Mouse (Mus musculus) hindbrain, embryonic 16.5 days (tissue): ENCODE results near the gene Atic. TPM values are rescaled to one million over a fixed set of nuclear protein-coding genes. Genes with fewer than 3 reads are reported as not detected.

Experiments used
- ATAC-seq: fragments of 200-750 bp; cut with Nextera tagmentation; 2 replicates; pipeline ENCODE4 v1.8.0; 2017; ENCODE audit warnings: moderate TSS enrichment, moderate library complexity
- H3K27ac ChIP-seq: fragments of 300-500 bp; sonication (generic); 2 replicates; pipeline ENCODE4 v1.5.1; 2014; ENCODE audit warnings: low read depth, mild to moderate bottlenecking, control low read depth, low read length, moderate library complexity
- H3K27me3 ChIP-seq: fragments of 300-500 bp; sonication (generic); replicated peaks from 2 replicates; pipeline ENCODE4 v1.6.1; 2014; ENCODE audit warnings: low read length; ENCODE audit not compliant: control insufficient read depth, insufficient read depth
- H3K36me3 ChIP-seq: fragments of 300-500 bp; sonication (generic); 2 replicates; pipeline ENCODE4 v1.6.1; 2014; ENCODE audit warnings: mild to moderate bottlenecking, low read length, moderate library complexity, mixed read lengths; ENCODE audit not compliant: control insufficient read depth, insufficient read depth
- H3K4me1 ChIP-seq: fragments of 300-500 bp; sonication (generic); 2 replicates; pipeline ENCODE4 v1.6.1; 2014; ENCODE audit warnings: low read depth, low read length; ENCODE audit not compliant: control insufficient read depth, insufficient read depth
- H3K4me2 ChIP-seq: fragments of 300-500 bp; sonication (generic); 2 replicates; pipeline ENCODE4 v1.6.1; 2014; ENCODE audit warnings: mild to moderate bottlenecking, low read length, control low read depth, moderate library complexity
- H3K4me3 ChIP-seq: fragments of 300-500 bp; sonication (generic); 2 replicates; pipeline ENCODE4 v1.5.1; 2014; ENCODE audit warnings: mild to moderate bottlenecking, low read length, control low read depth, moderate library complexity
- H3K9ac ChIP-seq: fragments of 300-500 bp; sonication (generic); 2 replicates; pipeline ENCODE4 v1.6.1; 2014; ENCODE audit warnings: low read depth, mild to moderate bottlenecking, control low read depth, low read length, moderate library complexity
- H3K9me3 ChIP-seq: fragments of 300-500 bp; sonication (generic); 2 replicates; pipeline ENCODE4 v1.6.1; 2014; ENCODE audit warnings: mild to moderate bottlenecking, low read length, moderate library complexity; ENCODE audit not compliant: control insufficient read depth
- WGBS: fragments of 180-500 bp; shearing (Covaris S2); extraction: QIAGEN DNeasy Blood & Tissue Kit; methylation state at CpG from one replicate; pipeline ENCODE4 v1.1.7; 2014; 5-methylcytosine and 5-hydroxymethylcytosine counted together
- polyA plus RNA-seq: library from polyadenylated mRNA; unstranded; fragments of >200 nt; fragmentation: Nextera tagmentation; extraction: Ambion mirVana; gene quantifications from 2 replicates; pipeline ENCODE4 v1.2.1, GENCODE M21; 2015

The Atic gene
- polyA plus RNA-seq, 1 experiment from 2014 or later, result 38.3 TPM

GRCm38 (mm10) chr1:71609916-71610315 is 53.0 kb downstream of the Atic start:
- Histone ChIP-seq H3K4me3 (no peak overlapping the region), H3K4me2 (no peak overlapping the region), H3K27ac (no peak overlapping the region), H3K36me3 (0 out of 2 replicates have a peak, but pooled peaks cover 2% of the 10 kb centered on the region), H3K4me1 (peaks cover 6% of the 10 kb centered on the region; the same call in 1 of the 2 replicates), H3K27me3 (no peaks in the 10 kb centered on the region), H3K9me3 (no peaks in the 10 kb centered on the region), H3K9ac (no peak overlapping the region)
- WGBS, result 93% methylated on average over 5 of the region's 5 CpGs
- ATAC-seq, result no peak

GRCm38 (mm10) chr1:71612256-71612655 is 55.3 kb downstream of the Atic start:
- Histone ChIP-seq H3K4me1 (peaks cover 10% of the 10 kb centered on the region; the same call in 1 of the 2 replicates), H3K9me3 (no peaks in the 10 kb centered on the region), H3K4me3 (no peak overlapping the region), H3K4me2 (no peak overlapping the region), H3K27ac (no peak overlapping the region), H3K36me3 (0 out of 2 replicates have a peak, but pooled peaks cover 2% of the 10 kb centered on the region), H3K9ac (no peak overlapping the region), H3K27me3 (no peaks in the 10 kb centered on the region)
- 94% methylated on average over 21 of the region's 21 CpGs for WGBS
- ATAC-seq, result no peak

- peak overlapping the region; percentile 21; the same call in 1 of the 2 replicates for H3K27ac ChIP-seq
- no peaks in the 10 kb centered on the region for H3K27me3 ChIP-seq
- WGBS, result 17% methylated on average over 8 of the region's 8 CpGs
- no peak overlapping the region for H3K4me3 ChIP-seq
- H3K9me3 ChIP-seq, result no peaks in the 10 kb centered on the region
- H3K4me1 ChIP-seq, result peaks cover 10% of the 10 kb centered on the region; the same call in 1 of the 2 replicates
- H3K36me3 ChIP-seq, result no peaks in the 10 kb centered on the region
- no peak overlapping the region for H3K9ac ChIP-seq
- peak; percentile 94 for ATAC-seq
- H3K4me2 ChIP-seq, result peak overlapping the region; percentile 13; the same call in 1 of the 2 replicates
Observed at GRCm38 (mm10) chr1:71614545-71615246, 57.7 kb downstream of the Atic start.

- no peaks in the 10 kb centered on the region for H3K4me1 ChIP-seq
- 94% methylated on average over 2 of the region's 2 CpGs for WGBS
- H3K4me3 ChIP-seq, result no peak overlapping the region
- H3K36me3 ChIP-seq, result no peaks in the 10 kb centered on the region
- H3K27me3 ChIP-seq, result no peaks in the 10 kb centered on the region
- H3K4me2 ChIP-seq, result no peak overlapping the region
- H3K9ac ChIP-seq, result no peak overlapping the region
- no peaks in the 10 kb centered on the region for H3K9me3 ChIP-seq
- ATAC-seq, result no peak
- no peak overlapping the region for H3K27ac ChIP-seq
Observed at GRCm38 (mm10) chr1:71621526-71621925, 64.6 kb downstream of the Atic start.

- H3K27me3 ChIP-seq, result no peaks in the 10 kb centered on the region
- H3K9me3 ChIP-seq, result no peaks in the 10 kb centered on the region
- WGBS, result 98% methylated on average over 6 of the region's 6 CpGs
- ATAC-seq, result no peak
- no peaks in the 10 kb centered on the region for H3K4me1 ChIP-seq
- H3K27ac ChIP-seq, result no peak overlapping the region
- no peak overlapping the region for H3K4me2 ChIP-seq
- H3K36me3 ChIP-seq, result no peaks in the 10 kb centered on the region
- no peak overlapping the region for H3K9ac ChIP-seq
- H3K4me3 ChIP-seq, result no peak overlapping the region
Observed at GRCm38 (mm10) chr1:71623625-71624024, 66.7 kb downstream of the Atic start.

Other genes with a start within 250 kb of the Atic start
- 0.04 and 0.09 TPM in 2 replicates for gene Abca12, start 142.2 kb upstream of the Atic start, polyA plus RNA-seq
- gene Fn1, start 96.0 kb downstream of the Atic start, polyA plus RNA-seq, result 27.4 and 46.9 TPM in 2 replicates